Mouse (Mus musculus): ENCODE results near the gene Prkce. TPM values are rescaled to one million over a fixed set of nuclear protein-coding genes. Genes with fewer than 3 reads are reported as not detected.
A peak's percentile ranks its signal among the peaks of the same experiment; 100 is the strongest.

Prkce gene
- polyA plus RNA-seq, 1 experiment from 2014 or later: 6.7 TPM

GRCm38 (mm10) chr17:86532783-86533548, 365.4 kb downstream of the Prkce start:
- no peak overlapping the region for H3K27ac ChIP-seq (replicated peaks; ENCODE audit: low read depth, low read length)
- 74% methylated on average over 17 of the region's 17 CpGs for WGBS

DNA sequence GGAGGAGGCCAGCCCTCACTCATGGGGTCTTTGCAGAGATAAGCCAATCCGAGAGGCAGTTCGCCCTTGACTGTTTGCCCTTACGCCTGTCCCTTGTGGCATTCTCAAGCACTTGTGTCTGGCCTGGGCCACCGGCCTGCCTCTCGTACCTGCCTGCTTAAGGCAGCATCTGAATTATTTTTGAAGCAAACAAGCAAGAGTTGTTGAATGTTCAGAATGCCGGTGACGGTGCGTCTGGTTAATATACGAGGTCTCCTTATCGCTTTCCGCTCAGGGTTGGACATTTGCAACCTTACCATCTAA, 365.9 kb downstream of the Prkce start:
- H3K9ac ChIP-seq (replicated peaks; ENCODE audit: low read length): no peak overlapping the region
- no peak overlapping the region for H3K4me2 ChIP-seq (ENCODE audit: low read depth, low read length)
- 89% methylated on average over 11 of the region's 11 CpGs for WGBS
- no peaks in the 10 kb centered on the region for H3K27me3 ChIP-seq (ENCODE audit: control insufficient read depth, insufficient read depth, low read length)
- no peak overlapping the region for H3K27ac ChIP-seq (replicated peaks; ENCODE audit: low read depth, low read length)
- no peak overlapping the region for H3K4me3 ChIP-seq (ENCODE audit: low read depth, low read length)
- H3K36me3 ChIP-seq (replicated peaks; ENCODE audit: control insufficient read depth, insufficient read depth, low read depth, low read length): no peaks in the 10 kb centered on the region
- no peak for ATAC-seq (replicated peaks; ENCODE audit: insufficient number of reproducible peaks, low FRiP score, low TSS enrichment, low read depth)
- H3K9me3 ChIP-seq (replicated peaks; ENCODE audit: control insufficient read depth, low read length): no peaks in the 10 kb centered on the region
- H3K4me1 ChIP-seq (ENCODE audit: control insufficient read depth, insufficient read depth, low read length): no peaks in the 10 kb centered on the region
- DNase-seq (ENCODE audit: low spot score): no peak

More at GRCm38 (mm10) chr17:86532783-86533548, 365.4 kb downstream of the Prkce start:
- no peaks in the 10 kb centered on the region for H3K36me3 ChIP-seq (replicated peaks; ENCODE audit: control insufficient read depth, insufficient read depth, low read depth, low read length)
- H3K4me2 ChIP-seq (ENCODE audit: low read depth, low read length): no peak overlapping the region
- no peak for DNase-seq (ENCODE audit: low spot score)
- H3K9ac ChIP-seq (replicated peaks; ENCODE audit: low read length): no peak overlapping the region
- no peak for ATAC-seq (replicated peaks; ENCODE audit: insufficient number of reproducible peaks, low FRiP score, low TSS enrichment, low read depth)
- no peaks in the 10 kb centered on the region for H3K4me1 ChIP-seq (ENCODE audit: control insufficient read depth, insufficient read depth, low read length)
- no peaks in the 10 kb centered on the region for H3K27me3 ChIP-seq (ENCODE audit: control insufficient read depth, insufficient read depth, low read length)
- no peaks in the 10 kb centered on the region for H3K9me3 ChIP-seq (replicated peaks; ENCODE audit: control insufficient read depth, low read length)
- no peak overlapping the region for H3K4me3 ChIP-seq (ENCODE audit: low read depth, low read length)

- H3K9me3 ChIP-seq (replicated peaks; ENCODE audit: control insufficient read depth, low read length): no peaks in the 10 kb centered on the region
- ATAC-seq (replicated peaks; ENCODE audit: insufficient number of reproducible peaks, low FRiP score, low TSS enrichment, low read depth) (no peak), DNase-seq (ENCODE audit: low spot score) (no peak)
- no peaks in the 10 kb centered on the region for H3K36me3 ChIP-seq (replicated peaks; ENCODE audit: control insufficient read depth, insufficient read depth, low read depth, low read length)
- H3K4me2 ChIP-seq (ENCODE audit: low read depth, low read length): no peak overlapping the region
- no peaks in the 10 kb centered on the region for H3K27me3 ChIP-seq (ENCODE audit: control insufficient read depth, insufficient read depth, low read length)
- WGBS: 83% methylated on average over 10 of the region's 10 CpGs
- H3K4me3 ChIP-seq (ENCODE audit: low read depth, low read length): no peak overlapping the region
- H3K4me1 ChIP-seq (ENCODE audit: control insufficient read depth, insufficient read depth, low read length): no peaks in the 10 kb centered on the region
- H3K9ac ChIP-seq (replicated peaks; ENCODE audit: low read length): no peak overlapping the region
- H3K27ac ChIP-seq (replicated peaks; ENCODE audit: low read depth, low read length): no peak overlapping the region
Measured at GRCm38 (mm10) chr17:86535096-86535495, 367.5 kb downstream of the Prkce start.

DNA sequence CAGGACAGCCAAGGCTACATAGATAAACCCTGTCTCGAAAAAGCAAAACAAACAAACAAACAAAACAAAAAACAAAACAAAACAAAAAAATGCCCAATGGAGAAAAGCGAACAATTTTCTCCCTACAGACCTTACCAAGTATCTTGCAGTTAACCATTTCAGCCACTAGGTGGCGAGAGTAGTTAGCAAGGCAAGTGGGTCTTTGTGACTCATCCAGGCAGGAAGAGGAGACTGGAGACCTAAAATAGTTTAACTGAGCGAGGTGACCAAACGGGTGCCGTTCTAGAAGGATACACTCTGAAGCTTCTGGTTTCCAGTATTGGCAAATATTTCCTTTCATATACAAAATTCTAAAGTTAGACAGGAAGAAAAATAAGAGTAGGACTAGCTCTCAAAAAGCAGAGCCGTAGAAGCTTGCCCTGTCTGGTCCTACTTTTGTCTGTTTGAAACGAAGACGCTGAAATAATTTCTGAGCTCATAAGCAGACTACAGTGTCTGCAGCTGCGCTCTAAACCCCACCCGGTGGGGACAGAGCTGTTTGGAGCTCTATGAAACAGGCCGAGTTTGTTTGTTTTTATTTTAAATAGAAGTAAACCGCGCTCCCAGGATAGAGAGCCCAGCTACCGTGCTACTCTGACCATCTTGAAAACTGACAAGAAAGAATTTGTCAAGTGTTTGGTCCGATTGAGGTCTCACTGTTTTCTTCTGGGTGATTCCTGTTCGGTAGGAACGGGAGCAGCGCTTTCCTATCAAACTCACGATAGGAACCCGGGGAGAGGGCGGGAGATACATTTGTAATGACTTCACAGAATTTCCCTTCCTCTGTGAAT, 368.5 kb downstream of the Prkce start:
- Histone ChIP-seq H3K36me3 (replicated peaks; ENCODE audit: control insufficient read depth, insufficient read depth, low read depth, low read length) (no peaks in the 10 kb centered on the region), H3K9ac (replicated peaks; ENCODE audit: low read length) (no peak overlapping the region), H3K4me2 (ENCODE audit: low read depth, low read length) (peak overlapping the region; percentile 13), H3K27ac (replicated peaks; ENCODE audit: low read depth, low read length) (no peak overlapping the region), H3K27me3 (ENCODE audit: control insufficient read depth, insufficient read depth, low read length) (no peaks in the 10 kb centered on the region), H3K9me3 (replicated peaks; ENCODE audit: control insufficient read depth, low read length) (no peaks in the 10 kb centered on the region), H3K4me3 (ENCODE audit: low read depth, low read length) (no peak overlapping the region), H3K4me1 (ENCODE audit: control insufficient read depth, insufficient read depth, low read length) (no peaks in the 10 kb centered on the region)
- peak; percentile 94 for DNase-seq (ENCODE audit: low spot score)
- ATAC-seq (replicated peaks; ENCODE audit: insufficient number of reproducible peaks, low FRiP score, low TSS enrichment, low read depth): no peak; the same call in 1 of the 2 replicates
- WGBS: 41% methylated on average over 22 of the region's 22 CpGs

DNA sequence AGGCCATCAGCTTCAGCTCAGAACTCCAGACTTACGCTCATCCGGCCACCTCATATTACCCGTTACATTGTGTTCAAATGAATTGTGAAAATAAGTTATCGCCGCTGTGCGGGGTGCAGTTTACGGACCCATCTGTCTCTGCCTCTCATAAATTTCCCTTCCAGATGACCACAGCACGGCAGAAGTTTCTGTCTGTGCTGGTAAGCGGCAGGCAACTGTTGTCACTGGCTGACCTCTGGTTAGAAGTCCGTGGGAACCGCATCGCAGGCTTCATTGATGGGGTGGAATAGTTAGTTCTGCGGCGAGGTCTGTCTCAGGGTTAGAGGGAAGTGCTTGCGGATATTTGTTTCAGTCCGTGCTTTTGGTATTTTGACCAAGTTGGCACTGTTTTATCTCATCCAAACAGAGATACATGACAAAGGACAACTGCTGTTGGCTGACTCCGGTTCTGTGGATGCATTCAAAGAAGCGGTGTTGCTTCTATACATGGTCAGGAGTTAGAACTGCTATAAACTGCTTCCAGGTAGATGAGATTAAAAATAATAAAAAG, 372.4 kb downstream of the Prkce start:
- 89% methylated on average over 18 of the region's 18 CpGs for WGBS
- no peak for DNase-seq (ENCODE audit: low spot score)

GRCm38 (mm10) chr17:86546529-86546928, 378.9 kb downstream of the Prkce start:
- H3K4me3 ChIP-seq (ENCODE audit: low read depth, low read length): no peak overlapping the region
- no peaks in the 10 kb centered on the region for H3K36me3 ChIP-seq (replicated peaks; ENCODE audit: control insufficient read depth, insufficient read depth, low read depth, low read length)
- WGBS: 72% methylated on average over 7 of the region's 7 CpGs
- no peaks in the 10 kb centered on the region for H3K27me3 ChIP-seq (ENCODE audit: control insufficient read depth, insufficient read depth, low read length)
- no peak for DNase-seq (ENCODE audit: low spot score)
- no peak overlapping the region for H3K9ac ChIP-seq (replicated peaks; ENCODE audit: low read length)
- H3K27ac ChIP-seq (replicated peaks; ENCODE audit: low read depth, low read length): no peak overlapping the region
- H3K4me2 ChIP-seq (ENCODE audit: low read depth, low read length): no peak overlapping the region
- no peaks in the 10 kb centered on the region for H3K4me1 ChIP-seq (ENCODE audit: control insufficient read depth, insufficient read depth, low read length)
- H3K9me3 ChIP-seq (replicated peaks; ENCODE audit: control insufficient read depth, low read length): no peaks in the 10 kb centered on the region
- ATAC-seq (replicated peaks; ENCODE audit: insufficient number of reproducible peaks, low FRiP score, low TSS enrichment, low read depth): no peak

More for the DNA sequence above, 372.4 kb downstream of the Prkce start:
- ATAC-seq (replicated peaks; ENCODE audit: insufficient number of reproducible peaks, low FRiP score, low TSS enrichment, low read depth): no peak
- Histone ChIP-seq H3K36me3 (replicated peaks; ENCODE audit: control insufficient read depth, insufficient read depth, low read depth, low read length) (no peaks in the 10 kb centered on the region), H3K4me2 (ENCODE audit: low read depth, low read length) (no peak overlapping the region), H3K9ac (replicated peaks; ENCODE audit: low read length) (no peak overlapping the region), H3K4me3 (ENCODE audit: low read depth, low read length) (no peak overlapping the region), H3K9me3 (replicated peaks; ENCODE audit: control insufficient read depth, low read length) (no peaks in the 10 kb centered on the region), H3K27ac (replicated peaks; ENCODE audit: low read depth, low read length) (no peak overlapping the region), H3K4me1 (ENCODE audit: control insufficient read depth, insufficient read depth, low read length) (no peaks in the 10 kb centered on the region), H3K27me3 (ENCODE audit: control insufficient read depth, insufficient read depth, low read length) (no peaks in the 10 kb centered on the region)

DNA sequence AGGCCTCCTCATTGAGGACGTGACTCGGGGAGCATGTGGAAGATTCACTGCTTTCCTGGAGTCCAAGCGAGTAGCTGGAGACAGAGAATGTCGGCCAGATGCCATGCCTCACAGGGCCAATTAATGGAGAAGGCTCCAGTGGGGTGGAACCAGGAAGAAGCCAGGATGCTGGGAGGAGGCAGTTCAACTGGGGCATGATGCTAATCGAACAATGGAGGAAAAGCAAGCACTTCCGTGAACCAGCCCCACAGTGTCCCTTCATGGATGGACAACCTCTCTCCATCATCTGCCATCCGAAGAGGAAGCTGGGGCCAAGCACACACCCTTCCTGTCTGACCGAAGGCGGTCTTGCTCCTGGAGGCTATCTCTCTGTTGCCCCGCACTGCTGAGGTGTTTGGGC, 381.5 kb downstream of the Prkce start:
- Histone ChIP-seq H3K9me3 (replicated peaks; ENCODE audit: control insufficient read depth, low read length) (no peaks in the 10 kb centered on the region), H3K4me1 (ENCODE audit: control insufficient read depth, insufficient read depth, low read length) (no peaks in the 10 kb centered on the region), H3K9ac (replicated peaks; ENCODE audit: low read length) (no peak overlapping the region), H3K4me2 (ENCODE audit: low read depth, low read length) (no peak overlapping the region), H3K4me3 (ENCODE audit: low read depth, low read length) (no peak overlapping the region), H3K27me3 (ENCODE audit: control insufficient read depth, insufficient read depth, low read length) (no peaks in the 10 kb centered on the region), H3K27ac (replicated peaks; ENCODE audit: low read depth, low read length) (no peak overlapping the region), H3K36me3 (replicated peaks; ENCODE audit: control insufficient read depth, insufficient read depth, low read depth, low read length) (no peaks in the 10 kb centered on the region)
- DNase-seq (ENCODE audit: low spot score): no peak
- ATAC-seq (replicated peaks; ENCODE audit: insufficient number of reproducible peaks, low FRiP score, low TSS enrichment, low read depth): no peak
- 93% methylated on average over 10 of the region's 10 CpGs for WGBS

DNA sequence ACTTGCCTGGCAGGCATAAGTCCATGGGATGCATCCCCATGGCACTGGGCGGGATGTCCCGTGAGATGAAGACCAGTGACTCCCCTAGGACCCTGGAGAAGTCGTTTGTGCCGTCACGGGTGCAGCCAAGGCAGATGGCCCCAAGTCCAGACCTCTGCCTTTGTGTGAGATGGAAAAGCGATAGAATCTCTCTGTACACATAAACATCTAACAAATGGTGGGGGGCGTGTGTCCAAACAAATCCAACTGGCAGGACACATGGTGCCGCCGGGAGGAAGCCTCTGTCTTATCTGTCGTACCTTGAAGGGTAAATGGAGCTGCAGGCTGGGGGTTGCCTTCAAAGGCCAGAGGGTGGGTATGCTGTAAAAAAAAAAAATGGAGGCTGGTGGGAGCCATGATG, 384.0 kb downstream of the Prkce start:
- WGBS: 88% methylated on average over 10 of the region's 10 CpGs
- no peak overlapping the region for H3K9ac ChIP-seq (replicated peaks; ENCODE audit: low read length)

More for the DNA sequence above, 384.0 kb downstream of the Prkce start:
- no peak for DNase-seq (ENCODE audit: low spot score)
- H3K9me3 ChIP-seq (replicated peaks; ENCODE audit: control insufficient read depth, low read length): no peaks in the 10 kb centered on the region
- no peaks in the 10 kb centered on the region for H3K36me3 ChIP-seq (replicated peaks; ENCODE audit: control insufficient read depth, insufficient read depth, low read depth, low read length)
- ATAC-seq (replicated peaks; ENCODE audit: insufficient number of reproducible peaks, low FRiP score, low TSS enrichment, low read depth): no peak
- H3K4me2 ChIP-seq (ENCODE audit: low read depth, low read length): no peak overlapping the region
- no peak overlapping the region for H3K27ac ChIP-seq (replicated peaks; ENCODE audit: low read depth, low read length)
- no peaks in the 10 kb centered on the region for H3K27me3 ChIP-seq (ENCODE audit: control insufficient read depth, insufficient read depth, low read length)
- no peak overlapping the region for H3K4me3 ChIP-seq (ENCODE audit: low read depth, low read length)
- no peaks in the 10 kb centered on the region for H3K4me1 ChIP-seq (ENCODE audit: control insufficient read depth, insufficient read depth, low read length)

Data from embryonic facial prominence, embryonic 11.5 days (tissue).